Mouse (Mus musculus): Measurements from ENCODE around the gene Lrch2. TPM values are rescaled to one million over a fixed set of nuclear protein-coding genes. Genes with fewer than 3 reads are reported as not detected.

Lrch2 gene
- 0.19 and 0.32 TPM in 2 replicates for polyA plus RNA-seq (2012; rRNA removed; ENCODE audit: low replicate concordance)

GRCm38 (mm10) chrX:147553421-147554201, at the start of gene Lrch2:
Lrch2 (minus strand) TSS chrX:147554081.

GRCm38 (mm10) chrX:147453610-147454009, 100.3 kb downstream of the Lrch2 start, which contains the start of gene Vmn1r239-ps:
Vmn1r239-ps (minus strand) TSS chrX:147453710.

GRCm38 (mm10) chrX:147429129-147429528, 124.8 kb downstream of the Lrch2 start, which contains the start of gene Il13ra2:
Il13ra2 (minus strand) TSS chrX:147429192.

Other genes starting within 250 kb of the Lrch2 start
- 0.08 and 0.14 TPM in 2 replicates for gene Il13ra2, start 124.9 kb downstream of the Lrch2 start, polyA plus RNA-seq (2012; rRNA removed; ENCODE audit: low replicate concordance)
- not detected in 2 replicates for gene Vmn1r239-ps, start 100.4 kb downstream of the Lrch2 start, polyA plus RNA-seq (2012; rRNA removed; ENCODE audit: low replicate concordance)
- not detected in 2 replicates for gene Gm15128, start 211.9 kb upstream of the Lrch2 start, polyA plus RNA-seq (2012; rRNA removed; ENCODE audit: low replicate concordance)

All from mammary gland, adult 2 months (tissue).